Mouse (Mus musculus): ENCODE measurements around the gene Chmp4b.

DNA sequence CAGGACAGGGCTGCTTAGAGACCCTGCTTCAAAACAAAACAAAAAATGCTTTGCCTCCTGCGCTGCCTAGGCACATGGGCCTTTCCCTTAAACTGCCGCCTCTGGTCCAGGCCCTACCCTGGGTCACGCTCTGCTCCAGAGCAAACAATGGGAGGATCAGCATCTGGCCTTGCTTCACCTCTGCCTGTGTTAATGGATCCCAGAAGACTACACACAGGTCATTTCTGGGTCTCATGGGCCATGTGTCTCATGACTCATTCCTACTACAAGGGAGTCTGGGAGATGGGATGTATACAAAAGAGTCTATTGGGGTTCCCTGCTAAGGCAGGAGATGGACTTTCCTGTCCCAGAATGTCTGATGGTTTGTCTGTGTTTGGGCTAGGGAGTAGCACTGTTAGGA, 45.2 kb downstream of the Chmp4b start:
- TF ChIP-seq EP300 (IDR thresholded peaks at IDR 0.05; ENCODE audit: low read depth in 1 of 2, low read length in 2 of 2) (no peak), CTCF (IDR thresholded peaks at IDR 0.05 in 2 of 3, conservative IDR thresholded peaks at IDR 0.05 in 1 of 3; ENCODE audit: control insufficient read depth in 1 of 3, insufficient read depth in 1 of 3, low read depth in 2 of 3, low read length in 3 of 3, poor library complexity in 1 of 3, severe bottlenecking in 1 of 3) (no peak), NRF1 (IDR thresholded peaks at IDR 0.05; ENCODE audit: insufficient read depth, low read depth, low read length, poor library complexity, severe bottlenecking) (no peak), HCFC1 (IDR thresholded peaks at IDR 0.05; ENCODE audit: low read depth, low read length) (no peak), GABPA (IDR thresholded peaks at IDR 0.05; ENCODE audit: low read depth, low read length) (no peak), CHD2 (IDR thresholded peaks at IDR 0.05; ENCODE audit: low read length) (no peak), TBP (IDR thresholded peaks at IDR 0.05; ENCODE audit: low read depth, low read length) (no peak), JUND (IDR thresholded peaks at IDR 0.05; ENCODE audit: low read depth, low read length) (no peak), CHD1 (IDR thresholded peaks at IDR 0.05; ENCODE audit: low read depth, low read length) (no peak), KAT2A (conservative IDR thresholded peaks at IDR 0.05; ENCODE audit: low read depth, low read length) (no peak), POLR2A (IDR thresholded peaks at IDR 0.05; ENCODE audit: control insufficient read depth in 1 of 2, insufficient read depth in 1 of 2, low read depth in 1 of 2, low read length in 2 of 2, poor library complexity in 1 of 2) (no peak)
